12 mouse cellular contexts compared by ENCODE assay signal in the genomic region with DNA sequence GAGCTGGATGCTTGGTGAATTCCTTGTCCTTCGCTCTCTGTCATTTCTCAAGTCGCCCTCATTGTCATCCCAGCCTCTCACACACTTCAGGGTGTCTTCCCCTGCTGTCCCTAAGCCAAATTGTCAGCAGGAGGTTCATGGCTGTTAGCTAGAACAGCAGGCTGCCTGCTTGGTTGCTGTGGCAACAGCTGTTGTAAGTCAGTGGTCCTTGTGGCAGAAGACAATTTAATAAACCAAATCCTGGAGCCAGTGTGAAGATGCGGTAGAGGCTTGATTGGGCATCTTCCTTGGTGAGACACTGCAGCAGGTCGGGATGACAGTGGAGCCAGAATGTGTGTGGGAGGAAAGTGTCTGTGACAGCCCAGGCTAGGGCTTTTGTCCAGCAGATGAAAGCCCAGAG. TPM values are rescaled to one million over a fixed set of nuclear protein-coding genes. Genes with fewer than 3 reads are reported as not detected.
DNase-seq lines count a peak whose midpoint lies in the region; ATAC-seq and TF ChIP-seq lines count a peak whose summit lies in the region.
"Had no signal": no experiment of that assay in that cellular context is flagged by ENCODE, and none has a peak within 500 bp of the region (broad histone marks: within the 10 kb centered on the region; RNA-seq: fewer than 3 reads in every experiment).

No protein-coding gene starts in this region.

- H3K36me3 ChIP-seq in forebrain, embryonic 15.5 days, result no peaks in the 10 kb centered on the region
- H3K36me3 ChIP-seq in neural tube, embryonic 13.5 days, result no peaks in the 10 kb centered on the region
- H3K36me3 ChIP-seq in heart, embryonic 12.5 days, result no peaks in the 10 kb centered on the region
- H3K36me3 ChIP-seq: intestine, embryonic 15.5 days; liver, embryonic 12.5 days had no signal

- H3K27me3 ChIP-seq in forebrain, embryonic 15.5 days, result no peaks in the 10 kb centered on the region
- H3K27me3 ChIP-seq in neural tube, embryonic 13.5 days, result no peaks in the 10 kb centered on the region
- H3K27me3 ChIP-seq in heart, embryonic 12.5 days (replicated peaks), result peaks cover 11% of the 10 kb centered on the region; the same call in 1 of the 2 replicates
- H3K27me3 ChIP-seq: intestine, embryonic 15.5 days had no signal

- peak overlapping the region; percentile 70; the same call in 1 of the 2 replicates for H3K27ac ChIP-seq in layer of hippocampus, adult 2 months
- peak overlapping the region; percentile 46; the same call in 1 of the 2 replicates for H3K27ac ChIP-seq in forebrain, embryonic 15.5 days (replicated peaks)
- peak overlapping the region; percentile 78 for H3K27ac ChIP-seq in neural tube, embryonic 13.5 days (replicated peaks)
- H3K27ac ChIP-seq in heart, embryonic 12.5 days (ENCODE audit: poor library complexity, severe bottlenecking), result no peak overlapping the region
- H3K27ac ChIP-seq: intestine, embryonic 15.5 days; liver, embryonic 12.5 days had no signal

- no peak for TF ChIP-seq CTCF in layer of hippocampus, adult 2 months (conservative IDR thresholded peaks at IDR 0.05)

- no peak for DNase-seq in layer of hippocampus, adult 2 months (ENCODE audit: low spot score in 2 of 2)
- no peak for DNase-seq in layer of hippocampus, postnatal 10 days (ENCODE audit: low spot score in 2 of 2)
- DNase-seq in cerebellum, adult 11 months, result peak; percentile 24
- DNase-seq in thymus, postnatal 10 days (ENCODE audit: low spot score in 2 of 2), result no peak
- DNase-seq in urinary bladder, postnatal 14 days (ENCODE audit: low spot score), result no peak
- DNase-seq: layer of hippocampus, postnatal 36 days; right cerebral cortex, postnatal 14 days had no signal

- no peak overlapping the region for H3K4me2 ChIP-seq in forebrain, embryonic 15.5 days (replicated peaks)
- H3K4me2 ChIP-seq in neural tube, embryonic 13.5 days, result peak overlapping the region; percentile 13; the same call in 1 of the 2 replicates
- no peak overlapping the region for H3K4me2 ChIP-seq in heart, embryonic 12.5 days
- H3K4me2 ChIP-seq: intestine, embryonic 15.5 days; liver, embryonic 12.5 days had no signal

- H3K9me3 ChIP-seq in forebrain, embryonic 15.5 days, result no peaks in the 10 kb centered on the region
- H3K9me3 ChIP-seq in neural tube, embryonic 13.5 days, result no peaks in the 10 kb centered on the region
- no peaks in the 10 kb centered on the region for H3K9me3 ChIP-seq in heart, embryonic 12.5 days (replicated peaks)
- H3K9me3 ChIP-seq: intestine, embryonic 15.5 days; liver, embryonic 12.5 days had no signal

- H3K9ac ChIP-seq in forebrain, embryonic 15.5 days (replicated peaks), result no peak overlapping the region
- no peak overlapping the region for H3K9ac ChIP-seq in neural tube, embryonic 13.5 days
- H3K9ac ChIP-seq in heart, embryonic 12.5 days, result no peak overlapping the region
- H3K9ac ChIP-seq: intestine, embryonic 15.5 days; liver, embryonic 12.5 days had no signal

- H3K4me1 ChIP-seq in forebrain, embryonic 15.5 days, result peaks cover 18% of the 10 kb centered on the region
- H3K4me1 ChIP-seq in neural tube, embryonic 13.5 days (replicated peaks), result peaks cover 27% of the 10 kb centered on the region
- no peaks in the 10 kb centered on the region for H3K4me1 ChIP-seq in heart, embryonic 12.5 days (replicated peaks)
- H3K4me1 ChIP-seq: liver, embryonic 12.5 days had no signal

- ATAC-seq in forebrain, embryonic 15.5 days (replicated peaks), result 0 out of 2 replicates have a peak, but pooled peaks have one; percentile 19
- peak; percentile 54 for ATAC-seq in neural tube, embryonic 13.5 days (ENCODE audit: low read depth)
- ATAC-seq in heart, embryonic 12.5 days (ENCODE audit: insufficient number of reproducible peaks, low FRiP score), result no peak
- ATAC-seq: intestine, embryonic 15.5 days; liver, embryonic 12.5 days had no signal

- 14% methylated on average over 4 of the region's 4 CpGs for WGBS in forebrain, embryonic 15.5 days
- 9% methylated on average over 4 of the region's 4 CpGs for WGBS in neural tube, embryonic 13.5 days
- WGBS in heart, embryonic 12.5 days, result 20% methylated on average over 4 of the region's 4 CpGs

- H3K4me3 ChIP-seq in layer of hippocampus, adult 2 months, result no peak overlapping the region
- no peak overlapping the region for H3K4me3 ChIP-seq in forebrain, embryonic 15.5 days
- H3K4me3 ChIP-seq in neural tube, embryonic 13.5 days, result no peak overlapping the region
- no peak overlapping the region for H3K4me3 ChIP-seq in heart, embryonic 12.5 days
- H3K4me3 ChIP-seq: intestine, embryonic 15.5 days; liver, embryonic 12.5 days had no signal

RNA-seq across cellular contexts. Expression of gene Galnt16, which starts 27.2 kb away (rescaled TPM):
- total RNA-seq in layer of hippocampus, adult 2 months (2021), result 100 to 1,000 TPM; 166 to 181 TPM
- 10 to 100 TPM; 84.0 to 91.5 TPM for total RNA-seq in layer of hippocampus, postnatal 10 days (2021)
- polyA plus RNA-seq in forebrain, embryonic 15.5 days (2015; fragmentation: Nextera tagmentation; extraction: Ambion mirVana), result 21.2 and 23.7 TPM in 2 replicates
- polyA plus RNA-seq in neural tube, embryonic 13.5 days (2015; fragmentation: Nextera tagmentation; extraction: Ambion mirVana), result 27.9 and 28.9 TPM in 2 replicates
- 2.1 and 2.2 TPM in 2 replicates for polyA plus RNA-seq in heart, embryonic 12.5 days (2016; fragmentation: Nextera tagmentation; extraction: Ambion mirVana)
